Mouse (Mus musculus): Measurements from ENCODE around the gene D430041D05Rik. TPM values are rescaled to one million over a fixed set of nuclear protein-coding genes. Genes with fewer than 3 reads are reported as not detected.

Gene D430041D05Rik
- total RNA-seq, 1 experiment = 0.54 TPM

DNA sequence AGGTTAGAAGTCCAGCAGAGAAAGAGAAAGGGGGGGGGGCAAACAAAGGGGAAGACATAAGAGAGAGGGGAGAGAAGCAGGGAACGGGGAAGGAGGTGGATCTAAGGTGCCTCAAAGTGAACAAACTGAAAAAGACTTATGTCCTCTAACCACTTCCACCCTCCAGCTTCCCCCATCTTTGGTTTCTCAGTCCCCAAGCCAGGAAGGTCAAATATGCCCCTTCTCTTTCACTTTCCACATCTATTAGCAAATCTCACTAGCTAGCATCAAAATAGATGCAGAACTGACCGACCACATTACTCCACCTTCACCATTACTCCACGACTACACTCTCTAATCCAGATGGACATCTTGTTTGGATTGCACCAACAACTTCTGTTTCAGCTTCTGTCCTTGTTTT lies 39.9 kb upstream of the D430041D05Rik start:
- in situ Hi-C loops (cut with MboI; ENCODE audit: low sequenced_read_pairs in 2 of 2, unreplicated experiment in 2 of 2) = no loop called here
- no peaks in the 10 kb centered on the region for H3K36me3 ChIP-seq (ENCODE audit: control insufficient read depth, insufficient read depth, low read length, poor library complexity, severe bottlenecking)

DNA sequence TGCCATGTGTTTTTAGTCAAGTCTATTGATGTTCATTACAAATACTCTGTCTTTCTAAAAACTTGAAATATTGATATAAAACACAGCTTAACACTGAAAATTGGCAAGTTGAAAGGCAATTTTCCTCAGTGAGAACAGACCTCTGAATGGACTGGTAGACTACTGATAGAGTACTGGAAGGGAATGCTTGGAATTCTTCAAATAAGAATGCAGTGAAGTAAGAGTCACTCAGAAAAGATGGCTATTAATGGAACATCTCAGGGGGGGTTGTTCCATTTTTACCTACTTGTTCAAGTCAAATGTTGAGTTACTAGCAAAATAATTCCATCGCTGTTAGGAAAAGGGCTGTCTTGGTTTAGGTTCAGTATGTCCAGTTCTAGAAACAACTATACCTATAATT lies 38.4 kb upstream of the D430041D05Rik start:
- TF ChIP-seq MAFK (IDR thresholded peaks at IDR 0.05; ENCODE audit: insufficient read depth, low read depth, low read length) (no peak), HCFC1 (IDR thresholded peaks at IDR 0.05; ENCODE audit: borderline replicate concordance, insufficient read depth, low read length) (no peak), ZNF384 (IDR thresholded peaks at IDR 0.05; ENCODE audit: low read depth, low read length) (no peak), ZC3H11A (IDR thresholded peaks at IDR 0.05; ENCODE audit: borderline replicate concordance, low read depth, low read length) (no peak), CHD2 (IDR thresholded peaks at IDR 0.05; ENCODE audit: low read depth, low read length) (no peak)
- DNase-seq (ENCODE audit: low read depth, low spot score) = no peak
- no peaks in the 10 kb centered on the region for H3K9me3 ChIP-seq (ENCODE audit: control insufficient read depth, insufficient read depth, low read depth, low read length)
- H3K4me3 ChIP-seq (ENCODE audit: insufficient read depth in 1 of 2, low read depth in 1 of 2, low read length in 2 of 2, poor library complexity in 1 of 2, severe bottlenecking in 1 of 2) = no peak overlapping the region
- H3K27ac ChIP-seq (ENCODE audit: insufficient read depth, low read depth, low read length, poor library complexity, severe bottlenecking) = no peak overlapping the region
- H3K9ac ChIP-seq (ENCODE audit: insufficient read depth, low read depth, low read length, poor library complexity, severe bottlenecking) = no peak overlapping the region
- H3K36me3 ChIP-seq (ENCODE audit: control insufficient read depth, insufficient read depth, low read length, poor library complexity, severe bottlenecking) = no peaks in the 10 kb centered on the region
- H3K4me1 ChIP-seq (ENCODE audit: control insufficient read depth in 2 of 2, insufficient read depth in 2 of 2, low read length in 2 of 2, poor library complexity in 1 of 2) = no peaks in the 10 kb centered on the region
- in situ Hi-C loops (cut with MboI; ENCODE audit: low sequenced_read_pairs in 2 of 2, unreplicated experiment in 2 of 2) = loop anchor here in 1 of 2 experiments (25.0 kb wide), 1 partner anchor 312 kb away; no protein-coding TSS in a partner anchor

More for the DNA sequence above, 39.9 kb upstream of the D430041D05Rik start:
- TF ChIP-seq ZC3H11A (IDR thresholded peaks at IDR 0.05; ENCODE audit: borderline replicate concordance, low read depth, low read length) (no peak), CHD2 (IDR thresholded peaks at IDR 0.05; ENCODE audit: low read depth, low read length) (no peak), MAFK (IDR thresholded peaks at IDR 0.05; ENCODE audit: insufficient read depth, low read depth, low read length) (no peak), HCFC1 (IDR thresholded peaks at IDR 0.05; ENCODE audit: borderline replicate concordance, insufficient read depth, low read length) (no peak), ZNF384 (IDR thresholded peaks at IDR 0.05; ENCODE audit: low read depth, low read length) (no peak)
- DNase-seq (ENCODE audit: low read depth, low spot score) = no peak
- Histone ChIP-seq H3K4me1 (ENCODE audit: control insufficient read depth in 2 of 2, insufficient read depth in 2 of 2, low read length in 2 of 2, poor library complexity in 1 of 2) (no peaks in the 10 kb centered on the region), H3K4me3 (ENCODE audit: insufficient read depth in 1 of 2, low read depth in 1 of 2, low read length in 2 of 2, poor library complexity in 1 of 2, severe bottlenecking in 1 of 2) (no peak overlapping the region), H3K27ac (ENCODE audit: insufficient read depth, low read depth, low read length, poor library complexity, severe bottlenecking) (no peak overlapping the region), H3K9me3 (ENCODE audit: control insufficient read depth, insufficient read depth, low read depth, low read length) (no peaks in the 10 kb centered on the region), H3K9ac (ENCODE audit: insufficient read depth, low read depth, low read length, poor library complexity, severe bottlenecking) (no peak overlapping the region)

DNA sequence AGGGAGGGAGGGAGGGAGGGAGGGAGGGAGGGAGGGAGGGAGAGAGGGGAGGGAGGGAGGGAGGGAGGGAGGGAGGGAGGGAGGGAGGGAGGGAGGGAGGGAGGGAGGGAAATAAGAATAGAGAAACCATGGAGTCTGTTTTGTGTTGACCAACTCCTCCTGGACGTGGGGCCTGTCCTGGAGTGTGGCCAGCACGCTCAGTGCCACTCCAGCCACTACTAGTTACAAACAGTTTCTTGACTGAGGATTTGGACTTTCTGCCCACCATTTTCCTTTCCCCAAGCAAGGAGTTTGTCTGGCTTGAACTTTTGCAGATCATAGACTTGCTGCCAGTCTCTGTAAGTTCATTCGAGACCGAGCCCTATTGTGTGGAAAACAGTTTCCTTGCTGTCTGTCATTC lies 37.4 kb upstream of the D430041D05Rik start:
- no peaks in the 10 kb centered on the region for H3K36me3 ChIP-seq (ENCODE audit: control insufficient read depth, insufficient read depth, low read length, poor library complexity, severe bottlenecking)
- H3K27ac ChIP-seq (ENCODE audit: insufficient read depth, low read depth, low read length, poor library complexity, severe bottlenecking) = no peak overlapping the region
- no peak overlapping the region for H3K9ac ChIP-seq (ENCODE audit: insufficient read depth, low read depth, low read length, poor library complexity, severe bottlenecking)
- H3K4me3 ChIP-seq (ENCODE audit: insufficient read depth in 1 of 2, low read depth in 1 of 2, low read length in 2 of 2, poor library complexity in 1 of 2, severe bottlenecking in 1 of 2) = no peak overlapping the region
- no peaks in the 10 kb centered on the region for H3K9me3 ChIP-seq (ENCODE audit: control insufficient read depth, insufficient read depth, low read depth, low read length)
- in situ Hi-C loops (cut with MboI; ENCODE audit: low sequenced_read_pairs in 2 of 2, unreplicated experiment in 2 of 2) = loop anchor here in 1 of 2 experiments (25.0 kb wide), 1 partner anchor 311 kb away; no protein-coding TSS in a partner anchor
- no peaks in the 10 kb centered on the region for H3K4me1 ChIP-seq (ENCODE audit: control insufficient read depth in 2 of 2, insufficient read depth in 2 of 2, low read length in 2 of 2, poor library complexity in 1 of 2)
- DNase-seq (ENCODE audit: low read depth, low spot score) = no peak
- no peak for TF ChIP-seq ZNF384 (IDR thresholded peaks at IDR 0.05; ENCODE audit: low read depth, low read length)
- TF ChIP-seq CHD2 (IDR thresholded peaks at IDR 0.05; ENCODE audit: low read depth, low read length) = no peak
- TF ChIP-seq MAFK (IDR thresholded peaks at IDR 0.05; ENCODE audit: insufficient read depth, low read depth, low read length) = no peak
- no peak for TF ChIP-seq HCFC1 (IDR thresholded peaks at IDR 0.05; ENCODE audit: borderline replicate concordance, insufficient read depth, low read length)
- TF ChIP-seq ZC3H11A (IDR thresholded peaks at IDR 0.05; ENCODE audit: borderline replicate concordance, low read depth, low read length) = no peak

DNA sequence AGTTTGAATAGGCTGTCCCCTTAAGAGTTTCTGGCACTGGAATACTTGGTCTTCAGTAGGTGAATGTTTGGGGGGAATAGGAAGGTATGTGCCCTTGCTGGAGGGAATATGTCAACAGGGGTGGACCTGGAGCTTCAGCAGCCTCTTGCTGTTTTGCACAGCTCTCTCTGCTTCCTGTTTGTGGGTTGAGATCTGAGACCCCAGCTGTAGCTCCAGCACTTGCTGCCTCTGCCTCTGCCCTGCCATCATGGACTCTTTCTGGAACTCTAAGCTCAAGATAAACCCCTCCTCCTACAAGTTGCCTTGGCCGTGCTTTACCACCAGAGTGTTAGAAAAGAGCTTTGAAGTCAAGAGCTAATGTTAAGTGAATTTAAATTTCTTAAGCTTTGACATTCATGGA lies 35.2 kb upstream of the D430041D05Rik start:
- Histone ChIP-seq H3K9me3 (ENCODE audit: control insufficient read depth, insufficient read depth, low read depth, low read length) (no peaks in the 10 kb centered on the region), H3K27ac (ENCODE audit: insufficient read depth, low read depth, low read length, poor library complexity, severe bottlenecking) (no peak overlapping the region), H3K4me1 (ENCODE audit: control insufficient read depth in 2 of 2, insufficient read depth in 2 of 2, low read length in 2 of 2, poor library complexity in 1 of 2) (no peaks in the 10 kb centered on the region; a peak in 1 of 4 replicates), H3K4me3 (ENCODE audit: insufficient read depth in 1 of 2, low read depth in 1 of 2, low read length in 2 of 2, poor library complexity in 1 of 2, severe bottlenecking in 1 of 2) (no peak overlapping the region), H3K9ac (ENCODE audit: insufficient read depth, low read depth, low read length, poor library complexity, severe bottlenecking) (no peak overlapping the region), H3K36me3 (ENCODE audit: control insufficient read depth, insufficient read depth, low read length, poor library complexity, severe bottlenecking) (no peaks in the 10 kb centered on the region)
- in situ Hi-C loops (cut with MboI; ENCODE audit: low sequenced_read_pairs in 2 of 2, unreplicated experiment in 2 of 2) = loop anchor here in 1 of 2 experiments (25.0 kb wide), 1 partner anchor 309 kb away; no protein-coding TSS in a partner anchor
- TF ChIP-seq MAFK (IDR thresholded peaks at IDR 0.05; ENCODE audit: insufficient read depth, low read depth, low read length) = no peak
- no peak for TF ChIP-seq CHD2 (IDR thresholded peaks at IDR 0.05; ENCODE audit: low read depth, low read length)
- TF ChIP-seq HCFC1 (IDR thresholded peaks at IDR 0.05; ENCODE audit: borderline replicate concordance, insufficient read depth, low read length) = no peak
- TF ChIP-seq ZNF384 (IDR thresholded peaks at IDR 0.05; ENCODE audit: low read depth, low read length) = no peak
- no peak for TF ChIP-seq ZC3H11A (IDR thresholded peaks at IDR 0.05; ENCODE audit: borderline replicate concordance, low read depth, low read length)
- DNase-seq (ENCODE audit: low read depth, low spot score) = no peak

Data from ES-E14 (cell line).